Mouse (Mus musculus): Measurements from ENCODE around the gene Htr6.

- no peak for TF ChIP-seq CTCF (IDR thresholded peaks at IDR 0.05; ENCODE audit: low read depth, low read length)
- TF ChIP-seq POLR2A (IDR thresholded peaks at IDR 0.05; ENCODE audit: insufficient read depth, low read length) = no peak
- TF ChIP-seq EP300 (IDR thresholded peaks at IDR 0.05; ENCODE audit: insufficient read depth, low read depth, low read length) = no peak
Observed at GRCm38 (mm10) chr4:139122557-139122956, 47.2 kb upstream of the Htr6 start.

Measured in ES-Bruce4 (cell line).